Mouse (Mus musculus) gastrocnemius, postnatal 10 days (tissue): ENCODE data around the gene Zfp592. TPM values are rescaled to one million over a fixed set of nuclear protein-coding genes. Genes with fewer than 3 reads are reported as not detected.

Experiments used
- DNase-seq: peaks from one replicate; pipeline ENCODE4 v3.0.0; 2021; ENCODE audit warnings: mixed read lengths
- total RNA-seq, 2 experiments: library from RNA; stranded (reverse); gene quantifications; 2 replicates each; pipeline ENCODE4 v1.2.3; 2021

Gene Zfp592
- total RNA-seq, 2 experiments from 2014 or later, result 14.8 to 18.2 TPM

DNA sequence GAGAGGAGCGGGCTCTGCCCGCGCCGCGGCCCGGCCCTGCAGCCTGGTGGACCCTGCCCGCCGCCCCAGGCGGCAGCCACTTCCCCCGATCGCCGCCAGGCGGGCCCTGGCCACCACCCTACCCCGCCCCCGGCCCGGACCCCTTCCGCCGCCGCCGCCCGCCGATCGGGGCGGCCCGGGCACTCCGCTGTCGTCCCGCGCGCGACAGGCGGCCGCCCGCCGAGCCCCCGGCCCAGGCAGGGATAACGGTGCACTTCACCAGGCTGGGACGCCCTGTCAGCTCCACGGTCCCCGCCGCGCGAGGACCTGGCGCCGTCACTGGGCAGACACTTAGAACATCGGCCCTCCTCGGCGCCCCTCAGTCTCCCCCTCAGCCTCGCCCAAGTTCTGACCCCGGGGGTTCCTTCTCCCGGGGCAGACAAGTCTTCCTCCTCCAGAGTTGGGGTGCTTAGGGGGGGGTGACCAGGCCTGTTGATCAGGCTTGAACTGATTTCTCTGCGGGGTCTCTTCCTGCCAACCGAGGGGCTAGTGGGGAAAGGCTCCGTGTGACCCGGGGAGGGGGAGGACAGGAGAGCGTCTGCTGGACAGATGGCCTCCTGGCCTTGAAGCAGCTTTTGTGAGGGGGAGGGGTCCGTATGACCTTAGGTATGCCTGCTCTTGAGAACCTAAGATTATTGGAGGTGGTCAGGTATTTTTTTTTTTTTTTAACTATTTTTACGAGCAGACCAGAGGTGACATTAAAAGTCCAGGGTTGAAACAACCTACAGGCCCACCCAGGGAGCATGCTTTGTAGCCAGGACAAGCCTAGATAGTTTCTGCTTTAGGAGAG lies 567 bp downstream of the Zfp592 start:
- DNase-seq, result peak; percentile 71

DNA sequence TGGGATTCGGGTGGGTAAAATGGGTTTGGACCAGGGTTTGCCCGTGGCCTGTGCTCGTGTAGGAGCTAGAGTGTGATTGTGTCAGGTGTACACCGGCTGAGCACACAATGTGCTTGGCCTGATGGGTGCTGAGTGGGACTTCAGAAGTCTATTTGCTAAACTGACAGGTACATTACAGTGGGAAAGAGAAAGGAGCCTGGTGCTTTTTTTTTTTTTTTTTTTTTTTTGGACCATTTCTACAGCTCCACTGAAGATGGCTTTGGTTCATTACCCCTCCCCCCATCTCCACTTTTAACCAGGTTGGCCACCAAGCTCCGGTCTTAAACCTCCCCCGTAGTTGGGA lies 1.2 kb downstream of the Zfp592 start:
- DNase-seq, result no peak

- DNase-seq, result no peak
These were observed 2.0 kb downstream of the Zfp592 start for GRCm38 (mm10) chr7:80995266-80996146.

DNA sequence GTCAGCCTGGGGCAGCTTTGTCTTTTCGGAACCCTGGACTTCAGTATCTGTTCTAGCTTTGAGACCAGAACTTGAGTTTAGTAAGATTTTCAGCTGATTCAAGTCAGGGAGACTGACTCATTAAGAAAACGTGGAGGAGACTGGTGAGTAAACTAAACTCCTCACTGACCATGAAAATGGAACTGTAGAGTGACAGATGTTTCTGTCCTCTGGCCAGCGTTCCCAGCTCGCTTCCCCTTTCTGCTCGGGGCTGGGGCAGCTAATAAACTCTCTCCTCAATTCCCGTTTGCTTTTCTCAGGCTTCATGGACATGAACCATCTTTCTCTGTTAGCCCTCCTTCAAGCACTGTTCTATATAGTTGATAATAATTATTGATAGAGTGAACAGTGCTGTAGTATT lies 4.3 kb downstream of the Zfp592 start:
- peak; percentile 8 for DNase-seq

DNA sequence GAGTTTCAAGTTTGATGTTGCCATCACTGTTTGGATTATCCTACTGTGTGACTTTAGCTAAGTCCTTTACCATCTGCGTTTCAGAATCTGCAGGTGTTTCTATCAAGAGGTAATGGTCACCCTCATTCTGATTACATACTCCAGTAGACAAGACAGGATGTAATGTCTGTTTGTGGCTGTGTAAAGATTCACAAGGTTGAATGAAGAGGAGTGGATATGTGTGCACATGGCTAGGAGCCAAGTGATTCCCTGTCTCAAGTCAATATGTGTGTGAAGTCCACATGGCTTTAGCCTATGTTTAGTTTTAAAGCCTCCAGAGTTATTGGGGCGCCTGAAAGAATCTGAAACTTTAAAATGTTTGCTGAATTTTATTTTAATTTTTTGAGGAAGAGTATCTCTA lies 6.1 kb downstream of the Zfp592 start:
- no peak for DNase-seq

DNA sequence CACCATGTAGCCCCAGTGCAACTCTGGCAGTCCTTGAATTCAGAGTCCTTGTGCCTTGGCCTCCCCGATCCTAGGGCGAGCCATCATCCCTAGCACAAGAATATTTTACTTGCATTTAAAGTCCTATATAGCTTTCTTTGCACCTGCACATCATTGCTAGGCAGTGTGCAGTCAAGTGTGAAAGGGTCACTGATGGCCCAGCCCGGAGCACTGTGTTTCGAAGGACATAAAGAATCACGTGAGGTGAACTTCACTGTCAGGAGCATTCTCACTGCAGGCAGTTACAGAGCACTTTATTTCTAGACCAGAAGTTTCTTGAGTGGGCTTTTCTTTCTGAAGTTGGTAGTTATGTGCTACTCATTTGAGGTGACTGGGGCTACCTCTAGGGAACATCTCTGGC lies 8.4 kb downstream of the Zfp592 start:
- no peak for DNase-seq

- DNase-seq, result no peak
These were observed 11.1 kb downstream of the Zfp592 start for GRCm38 (mm10) chr7:81004556-81005079.

DNA sequence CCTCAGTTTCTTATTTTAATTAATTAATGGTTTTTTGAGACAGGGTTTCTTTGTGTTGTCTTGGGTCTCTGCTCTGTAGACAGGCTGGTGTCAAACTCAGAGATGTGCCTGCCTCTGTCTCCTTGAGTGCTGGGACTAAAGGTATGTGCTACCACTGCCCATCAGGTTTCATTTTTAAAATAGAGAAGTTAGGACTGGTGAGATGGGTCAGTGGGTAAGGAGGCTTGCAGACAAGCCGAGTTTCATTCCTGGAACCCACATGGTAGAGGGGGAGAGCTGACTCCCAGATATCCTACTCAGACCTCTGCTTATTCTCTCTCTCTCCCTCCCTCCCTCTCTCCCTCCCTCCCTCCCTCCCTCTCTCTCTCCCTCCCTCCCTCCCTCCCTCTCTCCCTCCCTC lies 12.5 kb downstream of the Zfp592 start:
- no peak for DNase-seq

DNA sequence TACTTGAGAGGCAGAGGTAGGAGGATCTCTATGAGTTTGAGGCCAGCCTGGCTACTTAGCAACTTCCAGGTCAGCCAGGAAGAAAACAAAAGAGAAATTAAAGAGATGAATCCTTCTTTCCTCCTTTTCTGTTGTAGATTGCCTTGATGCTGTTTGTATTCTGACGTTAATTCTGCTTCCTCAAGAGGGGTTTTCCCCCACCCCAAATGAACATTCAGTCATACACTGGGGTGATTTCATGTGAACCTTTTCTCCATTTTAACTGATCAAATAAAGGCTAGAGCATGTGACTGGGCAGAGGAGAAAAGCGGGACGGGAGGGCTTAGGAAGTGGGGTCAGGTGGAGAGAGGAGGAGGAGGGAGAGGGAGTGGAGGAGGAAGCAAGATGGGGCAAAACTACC lies 14.8 kb downstream of the Zfp592 start:
- no peak for DNase-seq

GRCm38 (mm10) chr7:81011576-81011975 lies 18.1 kb downstream of the Zfp592 start:
- DNase-seq, result no peak

- no peak for DNase-seq
These were observed 26.8 kb downstream of the Zfp592 start for GRCm38 (mm10) chr7:81020307-81020706.

- no peak for DNase-seq
These were observed 29.2 kb downstream of the Zfp592 start for GRCm38 (mm10) chr7:81022731-81023130.

DNA sequence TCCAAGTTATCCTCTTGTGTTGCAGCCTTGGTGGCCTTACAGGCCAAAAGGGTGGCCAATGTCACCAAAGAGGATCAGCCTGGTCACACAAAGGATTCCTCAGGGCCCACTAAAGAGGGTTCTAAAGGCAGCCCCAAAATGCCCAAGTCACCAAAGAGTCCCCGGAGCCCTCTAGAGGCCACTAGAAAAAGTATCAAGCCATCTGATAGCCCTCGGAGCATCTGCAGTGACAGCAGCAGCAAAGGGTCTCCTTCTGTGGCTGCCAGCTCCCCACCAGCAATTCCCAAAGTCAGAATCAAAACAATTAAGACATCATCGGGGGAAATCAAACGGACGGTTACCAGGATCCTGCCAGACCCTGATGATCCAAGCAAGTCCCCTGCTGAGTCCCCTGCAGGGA lies 30.6 kb downstream of the Zfp592 start:
- no peak for DNase-seq

- no peak for DNase-seq
These were observed 31.2 kb downstream of the Zfp592 start for GRCm38 (mm10) chr7:81024651-81025050.

- DNase-seq, result no peak
These were observed 32.3 kb downstream of the Zfp592 start for GRCm38 (mm10) chr7:81025751-81026150.

GRCm38 (mm10) chr7:81039711-81040110 lies 46.2 kb downstream of the Zfp592 start:
- DNase-seq, result no peak

- DNase-seq, result no peak
These were observed 49.6 kb downstream of the Zfp592 start for GRCm38 (mm10) chr7:81043023-81043620.

DNA sequence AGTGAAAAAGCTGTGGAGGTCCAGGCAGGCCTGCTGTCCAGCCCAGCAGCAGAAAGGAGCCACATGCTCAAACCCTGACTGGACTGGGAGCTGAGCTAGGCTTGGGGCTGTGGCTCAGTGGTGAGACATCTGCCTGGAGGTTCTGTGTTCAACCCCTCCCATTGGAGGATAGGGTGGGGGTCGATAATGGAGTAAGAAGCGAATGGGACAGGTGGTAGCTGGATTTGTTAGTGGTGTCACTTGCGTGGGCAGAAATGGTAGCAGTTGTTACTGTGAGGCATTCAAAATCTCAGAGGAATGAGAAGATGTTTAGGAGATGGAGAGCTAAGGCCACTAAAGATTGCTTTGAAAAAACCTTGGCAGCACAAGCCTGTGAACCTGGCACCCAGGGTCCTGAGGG lies 54.4 kb downstream of the Zfp592 start:
- DNase-seq, result no peak

- no peak for DNase-seq
These were observed 55.0 kb downstream of the Zfp592 start for GRCm38 (mm10) chr7:81048513-81048912.

DNA sequence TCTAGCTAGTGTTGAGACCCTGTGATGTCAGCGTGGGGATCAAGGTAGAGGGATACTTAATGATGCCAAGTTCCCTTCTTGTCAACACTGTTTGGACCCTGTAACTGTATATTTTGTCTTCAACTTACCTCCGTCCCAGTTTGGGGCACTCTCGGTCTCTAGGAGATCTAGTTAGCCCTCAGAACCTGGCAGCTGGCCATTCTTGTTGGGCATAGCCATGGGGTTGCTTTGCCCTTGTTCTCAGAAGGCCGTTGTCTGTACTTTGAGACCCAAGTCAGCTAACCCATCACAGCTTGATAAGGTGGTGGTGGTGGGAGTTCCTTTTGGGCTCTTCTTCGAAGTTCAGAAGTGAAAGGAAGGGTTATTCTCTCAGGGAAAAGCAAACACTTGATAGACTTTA lies 56.5 kb downstream of the Zfp592 start:
- DNase-seq, result no peak

DNA sequence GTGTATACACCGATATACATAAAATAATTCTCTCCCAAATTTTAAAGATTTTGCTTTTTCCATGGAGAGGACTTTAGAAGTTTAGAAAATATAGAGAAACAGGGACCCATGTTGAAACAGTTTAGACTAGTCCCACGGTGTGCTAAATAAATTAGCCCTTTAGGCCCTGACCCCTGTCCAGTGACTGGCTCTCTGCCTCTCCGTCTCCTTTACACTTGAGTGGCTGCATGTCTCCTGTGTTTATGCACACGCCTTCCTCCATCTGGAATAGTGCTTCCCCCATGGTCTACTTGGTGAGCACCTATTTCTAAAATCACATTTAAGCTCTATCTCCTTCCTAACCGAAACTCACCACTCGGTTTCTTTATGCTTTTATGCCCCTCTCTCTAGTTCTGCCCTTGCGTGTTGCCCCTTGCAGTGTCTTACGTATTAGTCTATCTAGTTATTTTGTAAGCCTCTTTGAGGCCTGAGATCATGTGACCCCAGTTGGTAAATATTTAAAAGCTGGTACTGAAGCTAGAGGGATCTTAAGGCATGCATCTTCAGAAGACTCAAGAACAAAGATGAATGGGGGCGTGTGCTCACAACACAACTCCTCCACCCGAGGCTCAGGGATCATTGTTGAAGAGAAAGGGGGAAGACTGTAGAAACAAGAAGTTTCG lies 62.4 kb downstream of the Zfp592 start:
- no peak for DNase-seq

GRCm38 (mm10) chr7:81057471-81057870 lies 64.0 kb downstream of the Zfp592 start, which contains the start of gene Alpk3:
Alpk3 (plus strand) TSS chr7:81057600.
- peak; percentile 62 for DNase-seq
